Mouse (Mus musculus) c-Kit-positive CD71-positive TER-119-negative erythroid progenitor cells, embryonic 14.5 days (primary cell): ENCODE measurements at regions not wholly inside any gene's neighbourhood (a gene's known extent, or its start where the extent isn't known, plus 50 kb on each side); places are given as distances from the start of the nearest gene placed in this dataset.

Source experiments
- DNase-seq: peaks from one replicate; pipeline ENCODE4 v3.0.0-alpha.2; 2013; ENCODE audit warnings: low read depth

DNA sequence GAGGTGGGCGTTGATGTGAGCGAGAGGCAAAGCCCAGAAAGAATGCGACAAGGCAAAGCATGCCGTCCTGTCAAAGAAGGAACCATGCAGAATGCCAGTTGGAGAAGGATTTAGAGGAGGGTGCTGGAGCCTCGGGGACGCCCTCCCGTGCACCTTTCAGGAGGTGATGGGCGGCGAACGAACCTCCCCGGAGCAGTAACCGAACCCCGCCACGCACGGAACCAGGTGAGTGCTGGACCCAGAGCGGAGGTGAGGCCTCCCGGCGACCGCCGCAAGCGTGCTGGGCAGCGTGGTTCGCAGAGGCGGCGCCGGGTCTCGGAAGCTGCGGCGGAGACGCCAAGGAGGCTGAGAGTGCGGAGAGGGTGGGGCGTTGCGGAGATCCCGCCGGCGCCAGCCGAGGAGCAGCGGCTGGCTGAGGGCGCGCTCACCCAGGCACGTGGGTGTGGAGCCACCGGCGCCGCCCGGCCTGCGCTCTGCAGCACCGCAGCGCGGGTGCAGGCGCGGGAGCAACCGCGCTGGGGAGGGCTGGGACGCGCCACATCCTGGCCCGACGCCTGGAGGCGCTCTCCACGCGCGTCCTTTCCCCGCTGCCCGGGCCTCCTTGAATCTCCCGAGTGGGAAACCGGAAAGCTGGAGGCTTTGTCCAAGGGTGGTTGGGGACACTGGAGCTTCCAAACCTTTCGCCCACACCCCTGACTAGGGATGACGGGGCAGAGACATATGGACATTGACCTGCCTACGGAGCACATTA, 178.3 kb upstream of the Topaz1 start:
- DNase-seq: no peak

DNA sequence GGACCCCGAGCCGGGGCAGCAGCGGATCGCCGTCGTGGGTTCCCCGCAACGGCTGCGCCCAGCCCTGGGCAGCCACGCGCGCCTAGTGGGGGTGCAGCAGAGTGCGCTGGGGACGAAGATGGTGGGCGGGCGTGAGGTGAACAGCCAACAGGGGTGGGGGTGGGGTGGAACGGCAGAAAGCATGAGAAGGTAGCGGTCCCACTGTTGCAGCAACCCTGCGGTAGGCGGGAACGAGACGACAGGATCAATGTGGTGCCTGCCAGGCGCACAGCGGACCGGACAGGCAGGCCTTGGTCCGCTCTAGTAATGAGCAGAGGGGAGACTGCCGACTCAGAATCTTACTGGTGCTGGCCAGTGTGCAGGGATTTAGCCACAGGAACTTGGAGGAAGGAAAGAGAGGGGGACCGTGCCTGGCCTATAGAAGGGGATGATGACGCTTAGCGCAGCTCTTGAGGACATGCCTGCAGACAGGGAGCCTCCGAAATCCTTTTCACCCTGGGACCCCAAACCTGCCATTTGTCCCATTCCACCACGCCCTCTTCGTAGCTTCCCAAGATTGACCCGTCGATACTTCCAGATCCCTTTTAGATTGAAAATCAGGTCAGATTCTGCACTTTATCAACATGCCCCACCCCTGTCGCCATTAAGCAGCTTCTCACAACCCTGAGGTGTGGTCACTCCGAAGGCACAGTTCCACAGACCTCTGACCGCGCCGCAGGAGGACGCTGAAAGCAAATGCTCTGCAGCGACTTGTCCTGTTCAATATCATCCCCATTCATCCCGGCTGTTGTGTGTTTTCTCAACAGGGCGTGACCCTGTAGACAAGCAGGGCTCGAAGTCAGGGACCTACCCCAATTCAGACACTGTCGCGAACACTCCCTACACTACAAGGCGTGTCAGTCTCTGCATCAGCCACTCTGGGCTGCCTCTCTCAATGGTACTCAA, 177.4 kb upstream of the Topaz1 start:
- DNase-seq: no peak

DNA sequence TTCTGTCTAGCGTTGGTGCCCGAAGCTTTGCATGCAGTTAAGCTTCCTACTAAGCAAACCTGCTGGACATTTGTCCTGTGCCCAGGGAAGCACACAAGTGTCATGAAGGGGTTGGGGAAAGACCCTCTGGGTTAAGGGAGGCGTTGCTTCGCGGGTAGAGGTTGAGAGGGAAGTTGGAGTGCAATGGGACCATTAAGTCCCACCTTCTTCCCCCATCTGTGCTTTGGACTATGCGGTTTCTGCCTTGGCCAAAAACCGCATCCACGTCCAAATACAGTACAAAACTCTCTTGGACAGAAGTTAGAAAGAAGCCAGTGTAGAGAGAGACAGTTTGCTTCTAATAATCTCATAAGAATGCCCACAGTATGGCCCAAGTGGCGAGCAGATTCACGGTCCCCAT, 176.1 kb upstream of the Topaz1 start:
- no peak for DNase-seq

DNA sequence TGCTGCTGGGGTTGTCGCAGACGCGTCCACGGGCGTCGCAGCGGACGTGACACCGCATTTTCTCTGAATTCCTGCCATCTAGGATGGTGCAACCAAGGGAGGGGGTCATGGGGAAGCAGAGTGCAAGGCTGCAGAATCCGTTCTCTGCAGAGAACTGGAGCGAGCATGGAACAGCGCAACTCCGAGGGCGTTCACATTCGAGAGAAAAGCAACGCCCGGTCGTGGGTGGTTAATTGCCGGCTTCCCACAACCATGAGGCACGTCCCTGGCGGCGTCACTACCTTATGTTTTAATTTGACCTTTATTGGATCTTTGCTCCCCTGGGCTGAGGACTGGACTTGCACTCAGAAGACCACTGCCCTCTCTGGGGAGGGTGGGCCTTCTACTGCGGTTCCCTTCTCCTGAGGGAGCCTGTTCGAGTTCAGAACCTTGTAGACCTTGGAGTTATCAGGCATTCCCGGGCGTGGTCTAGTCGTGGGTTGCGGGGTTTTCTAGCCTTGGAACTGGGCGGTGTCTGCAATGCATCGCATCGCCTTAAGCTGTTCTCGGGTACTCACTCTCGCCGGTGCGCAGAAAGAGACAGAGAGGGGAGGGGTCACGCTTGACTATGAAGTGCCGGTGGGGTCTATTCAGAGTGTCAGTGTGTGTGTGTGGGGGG, 175.6 kb upstream of the Topaz1 start:
- DNase-seq: no peak

DNA sequence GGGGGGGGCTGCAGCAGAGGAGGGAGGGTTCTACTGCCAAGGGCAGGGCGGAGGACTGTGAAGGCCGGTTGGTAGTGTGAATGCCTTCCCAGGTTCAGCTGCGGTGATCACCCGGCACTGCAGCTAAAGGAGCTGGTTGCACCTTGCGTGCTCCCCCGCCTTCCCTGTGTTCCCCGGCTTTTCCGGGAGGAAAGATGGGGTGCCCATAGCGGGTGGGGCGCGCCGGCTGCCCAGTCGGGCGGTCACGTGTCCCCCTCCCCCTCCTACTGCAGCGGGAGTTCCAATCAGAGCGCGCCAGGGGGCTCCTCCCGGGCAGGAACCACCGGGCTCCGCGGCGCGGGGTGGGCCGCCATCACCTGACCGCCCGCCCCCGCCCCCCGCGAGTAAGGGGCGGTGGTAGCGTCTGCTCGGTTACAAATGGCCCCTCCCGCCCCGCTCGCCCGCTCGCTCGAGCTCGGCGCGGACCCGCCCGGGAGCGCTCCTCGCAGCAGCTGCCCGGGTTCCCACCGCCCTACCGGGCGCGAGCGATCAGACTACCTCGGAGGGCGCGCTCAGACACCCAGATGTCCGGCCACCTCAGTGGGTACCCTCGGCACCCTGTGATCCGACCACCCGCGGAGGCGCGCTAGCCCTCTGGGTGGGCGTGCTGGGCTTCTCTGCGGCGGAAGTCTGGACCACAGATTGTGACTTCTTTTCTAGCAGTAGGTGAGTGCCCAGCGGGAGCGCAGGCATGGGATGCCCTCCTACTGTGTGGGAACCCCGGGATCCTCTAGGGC, 174.9 kb upstream of the Topaz1 start:
- DNase-seq: no peak

DNA sequence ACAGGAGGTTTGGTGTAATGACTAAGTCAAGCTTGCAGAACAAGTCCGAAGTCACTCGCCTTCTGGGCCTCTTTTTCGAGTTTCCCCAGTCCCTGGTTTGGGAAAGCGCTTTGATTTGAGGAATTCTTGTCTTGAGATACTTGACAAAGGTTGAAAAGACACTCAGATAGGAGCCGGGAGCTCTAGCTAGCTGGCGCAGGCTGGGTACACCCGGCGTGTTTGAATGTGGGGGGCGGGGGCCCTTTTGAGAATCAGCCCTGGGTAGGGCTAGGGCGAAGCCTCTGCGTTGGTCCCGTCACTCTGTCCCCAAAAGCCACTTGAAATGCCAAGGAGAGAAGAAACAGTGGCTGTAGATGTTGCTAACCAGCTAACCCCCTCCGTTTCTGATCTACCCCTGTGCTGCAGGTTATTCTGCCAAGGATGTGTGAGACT, 174.3 kb upstream of the Topaz1 start:
- no peak for DNase-seq

DNA sequence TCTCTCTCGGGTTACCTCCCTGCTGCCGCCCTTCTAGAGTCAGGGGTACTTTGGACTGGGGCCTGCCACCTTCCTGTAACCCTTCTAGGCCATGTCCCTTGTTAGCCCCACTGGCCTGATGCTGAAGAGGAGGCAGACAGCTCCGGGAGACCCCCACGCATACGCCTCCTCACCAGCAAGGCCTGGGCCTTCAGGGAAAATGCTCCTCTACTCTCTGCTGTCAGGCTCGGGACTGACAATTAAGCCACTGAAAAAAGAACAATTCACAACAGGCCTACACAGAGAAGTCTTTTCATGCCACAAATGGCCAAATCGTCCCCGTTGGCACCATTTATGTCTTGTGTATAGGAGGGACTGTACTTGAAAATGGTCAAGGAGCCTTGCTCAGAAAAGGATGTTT, 161.9 kb upstream of the Topaz1 start:
- no peak for DNase-seq

DNA sequence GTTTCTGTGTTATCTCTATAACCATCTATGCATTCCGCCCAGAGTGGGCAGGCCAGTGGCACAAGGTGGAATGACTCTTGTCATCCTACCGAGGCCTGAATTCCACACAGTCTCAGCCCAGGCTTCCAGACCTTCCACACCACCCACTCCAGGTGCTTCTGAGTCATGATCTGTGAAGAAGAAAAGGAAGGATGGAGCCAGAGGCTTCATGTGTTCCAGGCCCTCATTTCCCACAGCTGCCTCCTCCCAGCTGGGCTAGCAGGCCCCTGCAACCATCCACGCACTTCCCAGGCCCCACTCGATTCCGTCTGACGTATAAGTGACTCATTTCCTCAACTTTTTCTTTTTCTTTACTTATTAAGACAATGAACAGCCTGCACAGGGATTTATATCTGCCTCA, 160.7 kb upstream of the Topaz1 start:
- DNase-seq: no peak

DNA sequence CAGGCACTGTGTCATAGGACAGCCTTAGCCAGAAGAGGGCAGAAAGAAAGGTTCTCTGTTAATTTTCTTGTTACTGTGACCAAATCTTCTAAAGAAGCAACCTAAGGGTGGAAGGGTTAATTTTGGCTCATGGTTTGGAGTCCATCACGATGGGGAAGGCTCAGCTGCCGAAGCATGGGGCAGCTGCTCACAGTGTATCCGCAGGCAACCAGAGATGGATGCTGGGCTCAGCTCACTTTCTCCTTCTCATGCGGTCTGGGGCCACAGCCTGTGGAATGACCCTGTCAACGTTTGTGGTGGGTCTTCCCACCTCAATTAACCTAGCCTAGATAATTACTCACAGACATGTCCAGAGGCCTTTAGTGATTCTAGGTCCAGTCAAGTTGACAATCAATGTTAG, 160.2 kb upstream of the Topaz1 start:
- no peak for DNase-seq

DNA sequence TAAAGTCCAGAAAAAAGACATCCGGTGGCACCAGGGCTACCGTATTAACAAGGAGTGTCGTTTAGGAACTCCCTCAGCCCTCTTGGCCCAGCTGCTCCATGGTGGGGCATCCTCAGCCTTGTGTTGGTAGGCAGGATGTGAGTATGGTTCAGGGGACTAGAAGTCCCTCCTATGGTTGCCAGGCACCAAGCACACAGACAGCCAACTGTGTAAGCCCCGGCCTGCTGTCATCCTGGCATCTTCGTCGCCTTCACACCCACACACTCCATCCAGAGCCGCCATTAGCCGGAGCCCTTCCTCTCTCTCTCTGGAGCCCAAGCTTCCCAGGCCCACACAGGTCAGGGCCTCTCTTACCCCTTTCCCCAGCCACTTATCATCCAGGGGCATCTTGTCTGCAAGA, 158.9 kb upstream of the Topaz1 start:
- no peak for DNase-seq

DNA sequence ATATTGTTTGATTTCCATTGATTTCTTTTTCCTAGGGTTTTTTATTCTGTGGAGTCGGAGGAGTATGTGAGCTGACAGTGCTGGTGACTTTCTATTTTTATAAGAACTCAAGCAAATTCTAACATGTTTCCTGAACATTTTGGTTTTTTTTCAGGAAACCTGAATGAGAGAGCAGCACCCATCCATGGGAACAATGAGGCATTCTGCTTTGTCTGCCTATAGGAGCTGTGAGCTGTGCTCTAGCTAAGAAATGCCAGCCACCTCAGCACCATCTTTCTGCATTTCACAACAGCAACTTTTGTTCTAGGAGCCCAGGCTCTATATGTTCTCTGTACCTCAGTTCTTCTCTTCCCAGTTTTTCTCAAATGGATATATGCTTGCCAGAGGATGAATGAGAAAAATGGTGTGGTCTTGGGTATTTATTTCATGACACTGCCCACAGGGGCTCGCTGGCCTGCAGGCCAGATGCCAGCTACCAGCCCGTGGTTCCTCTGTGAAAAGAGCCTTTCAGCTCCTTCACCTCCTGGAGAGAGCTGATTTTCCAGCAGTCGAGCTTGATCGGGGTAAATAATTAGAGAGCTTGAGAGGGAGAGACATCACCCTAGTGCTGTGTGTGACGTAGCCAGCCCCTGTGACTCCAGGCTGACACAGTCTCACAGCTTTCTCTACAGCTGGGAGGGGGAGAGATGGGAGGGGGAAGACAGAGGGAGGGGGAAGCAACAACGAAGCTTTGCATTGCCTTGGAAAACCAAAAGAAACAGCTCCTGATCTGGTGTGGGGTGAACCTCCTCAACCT, 154.1 kb upstream of the Topaz1 start:
- no peak for DNase-seq

DNA sequence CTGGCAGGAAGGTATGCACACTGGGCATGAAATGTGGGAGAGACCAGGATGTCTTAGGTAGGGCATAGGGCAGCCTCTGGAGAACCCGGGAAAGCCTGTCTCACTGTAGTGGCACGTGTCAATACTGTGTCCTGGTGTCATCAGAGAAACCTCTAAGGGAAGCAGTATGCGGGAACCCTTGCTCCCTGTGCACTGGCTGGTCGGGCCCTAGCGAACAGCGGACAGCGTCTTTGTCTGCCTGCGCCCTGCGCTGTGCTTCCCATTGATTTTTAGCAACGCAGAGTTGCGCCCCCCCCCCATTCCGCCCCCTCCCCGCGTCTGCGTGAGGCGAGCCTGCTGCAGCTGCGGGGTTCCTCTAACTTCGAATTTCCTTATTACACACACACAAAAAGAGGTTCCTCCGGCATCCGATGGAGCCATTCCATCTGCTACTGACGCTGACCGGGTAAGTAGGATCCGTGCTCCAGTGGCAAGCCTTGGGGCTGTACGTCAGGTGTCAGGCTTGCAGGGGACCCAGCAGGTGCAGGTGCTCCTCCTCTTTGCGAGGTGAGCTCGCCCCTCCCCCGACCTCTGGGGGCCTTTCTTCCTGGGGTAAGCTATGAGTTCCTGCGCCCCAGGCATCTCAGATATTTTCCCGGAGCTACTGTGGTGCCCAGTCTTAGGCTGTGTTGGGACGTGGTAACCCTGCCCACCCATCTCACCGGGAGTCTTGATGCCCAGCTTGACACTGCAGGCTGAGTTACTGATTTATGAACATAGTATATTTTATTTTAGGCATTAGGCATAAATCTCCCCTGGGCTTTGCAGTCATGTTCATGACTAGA, 151.8 kb upstream of the Topaz1 start:
- no peak for DNase-seq

DNA sequence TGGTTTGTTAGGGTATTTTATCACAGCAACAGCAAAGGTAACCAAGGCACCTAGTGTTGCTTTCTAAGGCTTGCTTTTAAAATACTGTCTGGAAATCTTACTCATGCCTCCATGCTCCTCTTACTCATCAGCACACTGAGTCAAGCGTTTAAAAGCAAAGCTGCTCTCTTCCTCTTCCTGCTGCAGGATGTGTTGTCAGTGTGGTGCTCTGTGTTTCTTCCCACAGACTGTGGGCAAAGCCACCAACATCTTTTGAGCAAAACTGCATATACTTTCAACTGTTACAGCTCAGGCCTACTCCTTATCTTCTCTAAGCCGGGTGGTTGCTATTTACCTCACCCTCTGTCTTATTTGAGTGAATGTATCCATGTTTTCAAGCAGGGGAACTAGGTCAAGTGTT, 144.0 kb upstream of the Topaz1 start:
- DNase-seq: no peak

DNA sequence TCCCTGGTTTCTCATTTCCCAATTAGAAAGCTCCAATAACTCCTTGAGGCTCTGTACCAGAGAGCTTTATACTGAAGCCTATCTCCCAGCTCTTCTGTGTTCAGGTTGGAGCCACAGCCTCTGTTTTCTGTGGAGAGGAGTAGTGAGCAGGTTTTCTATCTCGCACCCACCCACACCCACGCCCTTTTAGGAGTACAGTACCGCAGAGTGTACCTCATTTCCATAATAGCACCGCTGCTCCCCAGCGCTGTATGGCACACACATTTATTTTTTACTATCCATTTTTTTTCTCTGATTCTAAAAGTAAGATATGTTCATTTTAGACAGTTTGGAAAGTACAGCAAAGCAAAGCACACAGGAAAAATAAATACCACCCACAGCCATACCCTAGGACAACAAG, 137.5 kb upstream of the Topaz1 start:
- no peak for DNase-seq

DNA sequence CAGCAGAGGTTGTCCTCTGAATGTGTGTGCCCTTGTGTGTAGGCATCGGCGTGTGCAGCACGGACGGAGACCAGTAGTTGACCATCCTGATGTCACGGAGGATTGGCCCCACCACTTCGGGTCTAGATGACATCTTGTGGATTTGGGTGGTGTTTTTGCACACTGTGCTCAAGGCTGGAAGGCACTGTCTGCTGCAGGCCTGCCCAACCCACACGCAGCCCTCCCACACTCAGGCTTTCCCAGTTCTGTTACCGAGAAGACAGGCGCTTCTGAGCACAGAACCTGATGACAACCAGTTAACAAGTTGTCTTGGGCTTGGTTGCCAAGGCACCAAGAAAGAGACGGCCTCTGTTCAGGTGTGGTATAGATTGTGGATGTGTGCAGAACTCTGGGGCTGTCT, 136.2 kb upstream of the Topaz1 start:
- no peak for DNase-seq

DNA sequence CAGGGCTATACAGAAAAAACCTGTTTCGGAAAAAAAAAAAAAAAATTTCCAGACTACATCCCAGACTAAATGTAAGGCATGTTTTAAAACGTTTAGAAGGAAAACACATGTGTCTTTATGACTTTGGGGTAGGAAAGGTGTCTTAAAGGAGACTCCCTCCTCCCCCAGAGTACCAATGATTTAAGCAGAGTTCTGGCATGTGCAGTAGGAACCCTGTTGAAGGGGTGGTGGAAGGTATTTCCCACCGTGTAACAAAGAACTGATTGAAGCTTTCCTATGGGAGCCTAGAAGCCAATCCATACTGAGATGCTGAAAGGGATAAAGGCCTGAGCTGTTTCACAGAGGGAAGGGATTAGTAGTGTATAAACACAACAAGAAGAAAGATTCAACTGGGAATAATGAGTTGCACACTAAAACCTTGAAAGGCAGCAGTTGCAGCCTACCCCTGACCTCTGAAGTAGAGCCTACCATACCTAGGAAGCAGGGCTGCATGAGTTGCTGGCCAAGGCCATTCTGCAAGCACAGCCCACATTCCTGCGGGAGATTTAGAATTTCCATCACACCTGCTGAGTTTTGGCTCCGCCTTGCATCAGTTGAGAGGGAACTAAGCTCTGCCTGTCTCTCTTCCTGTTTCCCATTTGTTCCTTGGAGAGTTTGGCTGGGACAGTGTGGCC, 132.4 kb upstream of the Topaz1 start:
- no peak for DNase-seq

DNA sequence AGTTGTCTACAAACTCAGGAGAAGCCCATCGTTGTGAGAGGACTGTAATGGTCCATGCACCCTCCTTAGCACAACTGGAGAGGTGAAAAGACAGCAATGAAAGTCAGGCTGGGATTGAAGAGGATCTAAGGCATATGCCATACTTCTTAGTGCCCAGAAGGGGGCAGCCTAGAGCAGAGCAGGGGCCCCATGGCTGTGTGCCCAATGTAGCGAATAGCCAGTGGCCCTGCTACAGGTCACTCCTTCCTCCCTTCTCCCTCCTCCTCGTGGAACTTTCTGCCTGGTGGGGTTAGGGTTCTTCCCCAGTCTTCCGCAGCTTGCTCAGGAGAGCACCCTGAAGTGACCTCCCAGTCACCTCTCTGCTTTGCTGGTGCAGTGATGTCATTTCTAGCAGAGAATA, 131.8 kb upstream of the Topaz1 start:
- no peak for DNase-seq

DNA sequence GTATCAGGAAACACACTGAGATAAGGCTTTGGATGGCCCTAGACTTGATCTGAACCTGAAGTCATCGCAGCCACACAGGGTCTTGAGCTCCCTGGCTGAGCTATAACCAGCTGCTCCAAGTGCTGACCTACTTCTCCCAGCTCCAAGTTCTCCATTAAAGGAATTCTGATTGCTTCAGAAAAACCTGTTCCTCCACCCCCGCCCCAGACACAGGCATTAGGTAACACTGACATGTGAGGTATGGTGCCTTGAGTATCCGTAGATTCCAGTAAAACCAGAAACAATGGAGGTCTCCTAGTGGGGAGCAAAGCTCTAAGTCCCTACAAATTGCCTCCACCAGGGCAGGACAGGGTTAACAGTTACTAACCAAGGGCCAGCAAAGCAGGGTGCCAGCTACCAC, 129.4 kb upstream of the Topaz1 start:
- DNase-seq: no peak

DNA sequence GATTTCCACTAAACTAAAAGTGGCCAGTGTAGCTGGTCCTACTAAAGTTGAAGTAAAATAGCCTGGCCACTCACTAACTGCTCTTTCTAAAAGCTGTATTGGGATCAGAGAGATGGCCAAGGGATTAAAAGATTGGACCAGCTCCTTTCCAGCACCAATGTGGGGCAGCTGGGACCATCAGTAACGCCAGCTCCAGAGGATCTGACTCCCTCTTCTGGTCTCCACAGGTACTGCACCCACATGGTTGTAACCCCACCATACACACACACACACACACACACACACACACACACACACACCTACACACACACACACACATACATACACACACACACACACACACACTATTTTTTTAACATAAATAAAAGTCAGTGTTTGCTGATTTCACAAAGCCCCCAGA, 122.1 kb upstream of the Topaz1 start:
- no peak for DNase-seq

DNA sequence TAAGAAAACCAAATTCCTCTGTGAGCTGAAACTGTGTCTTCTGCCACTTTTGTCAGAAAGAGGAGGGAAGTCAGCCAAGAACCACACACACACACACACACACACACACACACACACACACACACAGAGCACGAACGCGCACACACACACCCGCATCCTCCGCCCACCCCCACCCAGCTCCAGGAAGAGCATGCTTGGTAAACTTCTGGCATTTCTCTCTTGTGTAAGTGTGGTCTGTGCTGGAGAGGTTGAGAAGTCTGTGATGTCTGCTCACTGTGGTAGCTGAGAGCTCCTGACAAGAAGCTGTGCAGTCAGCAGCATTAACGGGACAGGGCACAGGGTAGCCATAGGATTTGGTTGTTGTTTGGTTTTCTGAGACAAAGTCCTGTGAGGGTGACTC, 120.8 kb upstream of the Topaz1 start:
- no peak for DNase-seq
